Mouse (Mus musculus) NIH3T3 (cell line): Measurements from ENCODE around the gene Gm9045.
"Not testable (repeated sequence)": the region's sequence is repeated elsewhere in the genome, so short reads cannot be mapped to it uniquely, and the experiment has no call there.

Experiments
- DNase-seq: peaks from one replicate; pipeline ENCODE4 v3.0.0-alpha.2; 2012; ENCODE audit warnings: low read depth

Gm9045 gene

GRCm38 (mm10) chr10:118337731-118338130 is at the start of gene Gm9045:
Gene Gm9045, minus strand, starts transcription at chr10:118337831.
- not testable (repeated sequence) for DNase-seq

GRCm38 (mm10) chr10:118370443-118370842 is 32.8 kb upstream of the Gm9045 start:
- DNase-seq: peak; percentile 85

GRCm38 (mm10) chr10:118369518-118369917 is 31.9 kb upstream of the Gm9045 start:
- no peak for DNase-seq

GRCm38 (mm10) chr10:118354005-118354404 is 16.4 kb upstream of the Gm9045 start, which contains the start of gene Gm9049:
Gene Gm9049, minus strand, starts transcription at chr10:118354105.
- DNase-seq: not testable (repeated sequence)

- not testable (repeated sequence) for DNase-seq
Measured at GRCm38 (mm10) chr10:118348579-118348978, 10.9 kb upstream of the Gm9045 start, which contains the start of gene Gm9048. Gene Gm9048, minus strand, starts transcription at chr10:118348679.

- DNase-seq: not testable (repeated sequence)
Measured at GRCm38 (mm10) chr10:118343155-118343554, 5.5 kb upstream of the Gm9045 start, which contains the start of gene Gm9046. Gene Gm9046, minus strand, starts transcription at chr10:118343255.

GRCm38 (mm10) chr10:118332308-118332707 is 5.3 kb downstream of the Gm9045 start, which contains the start of gene Gm9044:
Gene Gm9044, minus strand, starts transcription at chr10:118332408.
- DNase-seq: not testable (repeated sequence)

GRCm38 (mm10) chr10:118326869-118327268 is 10.8 kb downstream of the Gm9045 start, which contains the start of gene Gm9040:
Gene Gm9040, minus strand, starts transcription at chr10:118326969.
- not testable (repeated sequence) for DNase-seq

GRCm38 (mm10) chr10:118319024-118319423 is 18.6 kb downstream of the Gm9045 start:
- DNase-seq: no peak

GRCm38 (mm10) chr10:118302133-118302532 is 35.5 kb downstream of the Gm9045 start:
- not testable (repeated sequence) for DNase-seq

- no peak for DNase-seq
Measured at GRCm38 (mm10) chr10:118294938-118295337, 42.7 kb downstream of the Gm9045 start, which contains the start of gene Iltifb. Gene Iltifb, minus strand, starts transcription at chr10:118295038.
